Mouse (Mus musculus) liver, postnatal 0 days (tissue): ENCODE measurements around the gene Psmd8.
"Not testable (repeated sequence)": the region's sequence is repeated elsewhere in the genome, so short reads cannot be mapped to it uniquely, and the experiment has no call there.

ENCODE experiments used
- CTCF ChIP-seq: sonication (generic); IDR thresholded peaks from 2 replicates; pipeline ENCODE4 v1.5.1; 2016; ENCODE audit warnings: antibody characterized with exemption, low read depth
- EP300 ChIP-seq: IDR thresholded peaks from 2 replicates; pipeline ENCODE4 v1.6.1; 2016; ENCODE audit warnings: antibody characterized with exemption, low read depth, mild to moderate bottlenecking

- TF ChIP-seq EP300, CTCF: not testable (repeated sequence)
Measured at GRCm38 (mm10) chr7:29212775-29213560, 32.5 kb upstream of the Psmd8 start.
